Mouse (Mus musculus) G1E (cell line): Measurements from ENCODE around the gene Gm826.

Experiments used
- CTCF ChIP-seq: IDR thresholded peaks from 2 replicates; pipeline ENCODE4 v1.5.1; 2012; ENCODE audit warnings: low read depth, low read length, inconsistent platforms, mixed read lengths
- GATA2 ChIP-seq: IDR thresholded peaks from 2 replicates; pipeline ENCODE4 v1.6.1; 2012; ENCODE audit warnings: low read depth, low read length, inconsistent platforms, borderline replicate concordance
- TAL1 ChIP-seq: conservative IDR thresholded peaks from 2 replicates; pipeline ENCODE4 v1.6.1; 2012; ENCODE audit warnings: low read depth, low read length, inconsistent platforms, mixed read lengths

- TF ChIP-seq CTCF (no peak), TAL1 (no peak), GATA2 (no peak)
Measured at GRCm38 (mm10) chr2:160267828-160268453, 66.0 kb downstream of the Gm826 start.
